Mouse (Mus musculus): Measurements from ENCODE around the gene Hps6. TPM values are rescaled to one million over a fixed set of nuclear protein-coding genes. Genes with fewer than 3 reads are reported as not detected.

Hps6 gene
- polyA plus RNA-seq, 1 experiment from 2014 or later: 2.7 TPM

GRCm38 (mm10) chr19:46016023-46016422, 12.7 kb downstream of the Hps6 start:
- DNase-seq (ENCODE audit: low spot score) (no peak), ATAC-seq (ENCODE audit: insufficient number of reproducible peaks, low FRiP score, low TSS enrichment, low read depth) (no peak)
- Histone ChIP-seq H3K9me3 (ENCODE audit: control insufficient read depth, low read length) (no peaks in the 10 kb centered on the region), H3K9ac (ENCODE audit: low read length) (no peak overlapping the region), H3K36me3 (ENCODE audit: control insufficient read depth, insufficient read depth, low read length) (no peaks in the 10 kb centered on the region), H3K4me1 (ENCODE audit: control insufficient read depth, insufficient read depth, low read length) (no peaks in the 10 kb centered on the region), H3K4me2 (ENCODE audit: low read depth, severe bottlenecking) (no peak overlapping the region), H3K27me3 (ENCODE audit: control insufficient read depth, insufficient read depth, low read length) (no peaks in the 10 kb centered on the region), H3K27ac (replicated peaks; ENCODE audit: low read depth, low read length) (no peak overlapping the region), H3K4me3 (ENCODE audit: low read depth, low read length) (no peak overlapping the region)
- 77% methylated on average over 2 of the region's 2 CpGs for WGBS

- WGBS: 83% methylated on average over 6 of the region's 6 CpGs
- Histone ChIP-seq H3K4me1 (ENCODE audit: control insufficient read depth, insufficient read depth, low read length) (no peaks in the 10 kb centered on the region), H3K4me3 (ENCODE audit: low read depth, low read length) (no peak overlapping the region), H3K9me3 (ENCODE audit: control insufficient read depth, low read length) (no peaks in the 10 kb centered on the region), H3K27ac (replicated peaks; ENCODE audit: low read depth, low read length) (no peak overlapping the region), H3K36me3 (ENCODE audit: control insufficient read depth, insufficient read depth, low read length) (no peaks in the 10 kb centered on the region), H3K27me3 (ENCODE audit: control insufficient read depth, insufficient read depth, low read length) (no peaks in the 10 kb centered on the region), H3K9ac (ENCODE audit: low read length) (no peak overlapping the region), H3K4me2 (ENCODE audit: low read depth, severe bottlenecking) (no peak overlapping the region)
- DNase-seq (ENCODE audit: low spot score) (no peak), ATAC-seq (ENCODE audit: insufficient number of reproducible peaks, low FRiP score, low TSS enrichment, low read depth) (no peak)
These were observed 21.7 kb downstream of the Hps6 start for GRCm38 (mm10) chr19:46024959-46025358.

DNA sequence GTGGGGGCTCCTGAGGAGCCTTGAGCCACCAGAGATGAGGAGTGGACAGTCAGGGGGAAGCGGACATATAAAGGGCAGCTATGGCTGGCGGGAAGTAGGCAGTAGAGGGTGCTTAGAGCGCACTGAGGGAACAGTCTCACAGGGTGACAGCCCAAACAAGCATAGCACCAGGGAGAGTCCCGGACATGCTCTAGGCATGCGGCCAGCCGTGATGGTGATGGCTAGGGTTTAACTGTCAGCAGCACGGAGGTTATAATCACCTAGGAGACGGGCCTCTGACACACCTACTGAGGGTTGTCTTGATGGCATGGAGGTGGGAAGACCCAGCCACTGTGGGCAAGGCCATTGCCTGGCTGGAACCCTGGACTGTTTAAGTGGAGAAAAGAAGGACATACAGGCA, 23.3 kb downstream of the Hps6 start:
- no peak for ATAC-seq (ENCODE audit: insufficient number of reproducible peaks, low FRiP score, low TSS enrichment, low read depth)
- no peak overlapping the region for H3K4me3 ChIP-seq (ENCODE audit: low read depth, low read length)
- no peaks in the 10 kb centered on the region for H3K4me1 ChIP-seq (ENCODE audit: control insufficient read depth, insufficient read depth, low read length)
- no peak overlapping the region for H3K4me2 ChIP-seq (ENCODE audit: low read depth, severe bottlenecking)
- H3K9ac ChIP-seq (ENCODE audit: low read length): no peak overlapping the region
- 65% methylated on average over 8 of the region's 8 CpGs for WGBS
- H3K36me3 ChIP-seq (ENCODE audit: control insufficient read depth, insufficient read depth, low read length): peaks cover 3% of the 10 kb centered on the region; the same call in 1 of the 2 replicates
- no peaks in the 10 kb centered on the region for H3K9me3 ChIP-seq (ENCODE audit: control insufficient read depth, low read length)
- DNase-seq (ENCODE audit: low spot score): no peak
- H3K27me3 ChIP-seq (ENCODE audit: control insufficient read depth, insufficient read depth, low read length): no peaks in the 10 kb centered on the region
- 0 out of 2 replicates have a peak overlapping the region, but pooled peaks have one; percentile 21 for H3K27ac ChIP-seq (replicated peaks; ENCODE audit: low read depth, low read length)

- no peak for ATAC-seq (ENCODE audit: insufficient number of reproducible peaks, low FRiP score, low TSS enrichment, low read depth)
These were observed 25.5 kb downstream of the Hps6 start for GRCm38 (mm10) chr19:46028747-46029320.

DNA sequence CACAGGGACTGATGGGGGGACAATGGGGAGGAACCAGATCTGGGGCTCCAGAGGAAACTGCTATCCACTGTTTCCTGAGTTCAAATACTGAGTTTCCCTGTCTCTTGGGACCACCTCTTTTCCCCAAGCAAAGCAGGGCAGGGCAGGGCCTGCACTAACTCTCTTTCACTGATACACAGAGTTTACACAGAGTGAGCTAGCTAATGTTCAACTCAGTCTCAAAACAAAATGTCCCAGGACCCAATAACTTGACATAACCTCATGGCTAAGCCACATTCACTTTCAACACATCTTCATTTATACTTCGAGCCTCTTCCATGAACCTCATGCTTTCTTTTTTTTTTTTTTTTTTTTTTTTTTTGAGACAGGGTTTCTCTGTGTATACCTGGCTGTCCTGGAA, 26.3 kb downstream of the Hps6 start:
- H3K9me3 ChIP-seq (ENCODE audit: control insufficient read depth, low read length): no peaks in the 10 kb centered on the region
- H3K9ac ChIP-seq (ENCODE audit: low read length): no peak overlapping the region
- no peak overlapping the region for H3K4me2 ChIP-seq (ENCODE audit: low read depth, severe bottlenecking)
- no peak overlapping the region for H3K27ac ChIP-seq (replicated peaks; ENCODE audit: low read depth, low read length)
- H3K4me1 ChIP-seq (ENCODE audit: control insufficient read depth, insufficient read depth, low read length): no peaks in the 10 kb centered on the region
- H3K4me3 ChIP-seq (ENCODE audit: low read depth, low read length): no peak overlapping the region
- DNase-seq (ENCODE audit: low spot score): no peak
- no peaks in the 10 kb centered on the region for H3K27me3 ChIP-seq (ENCODE audit: control insufficient read depth, insufficient read depth, low read length)
- peaks cover 29% of the 10 kb centered on the region for H3K36me3 ChIP-seq (ENCODE audit: control insufficient read depth, insufficient read depth, low read length)
- 96% methylated on average over 1 of the region's 1 CpGs for WGBS
- no peak for ATAC-seq (ENCODE audit: insufficient number of reproducible peaks, low FRiP score, low TSS enrichment, low read depth)

More at GRCm38 (mm10) chr19:46028747-46029320, 25.5 kb downstream of the Hps6 start:
- no peak overlapping the region for H3K9ac ChIP-seq (ENCODE audit: low read length)
- H3K9me3 ChIP-seq (ENCODE audit: control insufficient read depth, low read length): no peaks in the 10 kb centered on the region
- DNase-seq (ENCODE audit: low spot score): no peak
- H3K36me3 ChIP-seq (ENCODE audit: control insufficient read depth, insufficient read depth, low read length): peaks cover 21% of the 10 kb centered on the region; the same call in 1 of the 2 replicates
- 76% methylated on average over 11 of the region's 11 CpGs for WGBS
- H3K27me3 ChIP-seq (ENCODE audit: control insufficient read depth, insufficient read depth, low read length): no peaks in the 10 kb centered on the region
- H3K4me3 ChIP-seq (ENCODE audit: low read depth, low read length): no peak overlapping the region
- no peak overlapping the region for H3K4me2 ChIP-seq (ENCODE audit: low read depth, severe bottlenecking)
- no peaks in the 10 kb centered on the region for H3K4me1 ChIP-seq (ENCODE audit: control insufficient read depth, insufficient read depth, low read length)
- H3K27ac ChIP-seq (replicated peaks; ENCODE audit: low read depth, low read length): no peak overlapping the region

DNA sequence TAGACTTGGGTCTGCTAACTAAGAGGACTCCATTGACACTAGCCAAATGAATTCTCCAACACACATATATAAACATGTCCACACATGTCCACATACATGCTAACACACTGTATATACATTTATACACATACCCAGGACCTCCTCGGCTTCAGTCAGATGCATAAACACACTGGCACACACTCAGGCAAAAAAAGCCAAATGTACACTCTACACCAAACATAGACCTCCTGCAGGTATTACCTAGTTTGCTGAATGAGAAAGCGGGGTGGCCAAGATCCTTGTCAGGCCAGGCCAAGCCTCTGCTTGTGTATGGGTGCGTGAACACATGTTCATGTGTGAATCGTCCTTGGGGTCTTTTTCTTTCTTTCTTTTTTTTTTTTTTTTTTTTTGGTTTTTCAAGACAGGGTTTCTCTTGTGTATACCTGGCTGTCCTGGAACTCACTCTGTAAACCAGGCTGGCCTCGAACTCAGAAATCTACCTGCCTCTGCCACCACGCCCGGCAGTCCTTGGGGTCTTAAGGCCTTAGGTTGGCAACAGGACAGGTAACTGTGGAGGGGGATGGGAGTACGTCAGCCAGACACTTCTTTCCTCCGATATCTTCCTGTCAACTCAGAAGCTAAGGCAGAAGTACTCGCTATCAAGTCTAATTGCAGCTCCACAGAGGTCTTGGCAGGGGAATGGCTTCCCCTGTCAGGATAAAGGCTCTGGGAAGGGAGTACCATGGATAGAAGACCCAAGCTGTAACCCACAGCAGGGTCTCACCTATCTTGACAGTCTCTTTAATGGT, 27.1 kb downstream of the Hps6 start:
- Histone ChIP-seq H3K4me2 (ENCODE audit: low read depth, severe bottlenecking) (no peak overlapping the region), H3K4me1 (ENCODE audit: control insufficient read depth, insufficient read depth, low read length) (no peaks in the 10 kb centered on the region), H3K27me3 (ENCODE audit: control insufficient read depth, insufficient read depth, low read length) (no peaks in the 10 kb centered on the region), H3K4me3 (ENCODE audit: low read depth, low read length) (no peak overlapping the region), H3K27ac (replicated peaks; ENCODE audit: low read depth, low read length) (no peak overlapping the region), H3K9ac (ENCODE audit: low read length) (no peak overlapping the region), H3K36me3 (ENCODE audit: control insufficient read depth, insufficient read depth, low read length) (peaks cover 37% of the 10 kb centered on the region), H3K9me3 (ENCODE audit: control insufficient read depth, low read length) (no peaks in the 10 kb centered on the region)
- DNase-seq (ENCODE audit: low spot score) (no peak), ATAC-seq (ENCODE audit: insufficient number of reproducible peaks, low FRiP score, low TSS enrichment, low read depth) (no peak)
- WGBS: 95% methylated on average over 10 of the region's 10 CpGs

- Histone ChIP-seq H3K36me3 (ENCODE audit: control insufficient read depth, insufficient read depth, low read length) (peaks cover 47% of the 10 kb centered on the region), H3K9me3 (ENCODE audit: control insufficient read depth, low read length) (no peaks in the 10 kb centered on the region), H3K9ac (ENCODE audit: low read length) (no peak overlapping the region), H3K27me3 (ENCODE audit: control insufficient read depth, insufficient read depth, low read length) (no peaks in the 10 kb centered on the region), H3K27ac (replicated peaks; ENCODE audit: low read depth, low read length) (no peak overlapping the region), H3K4me2 (ENCODE audit: low read depth, severe bottlenecking) (no peak overlapping the region), H3K4me3 (ENCODE audit: low read depth, low read length) (no peak overlapping the region), H3K4me1 (ENCODE audit: control insufficient read depth, insufficient read depth, low read length) (no peaks in the 10 kb centered on the region; the same call in none of the 2 replicates)
- 83% methylated on average over 9 of the region's 9 CpGs for WGBS
- DNase-seq (ENCODE audit: low spot score) (no peak), ATAC-seq (ENCODE audit: insufficient number of reproducible peaks, low FRiP score, low TSS enrichment, low read depth) (no peak)
These were observed 28.6 kb downstream of the Hps6 start for GRCm38 (mm10) chr19:46031689-46032432.

DNA sequence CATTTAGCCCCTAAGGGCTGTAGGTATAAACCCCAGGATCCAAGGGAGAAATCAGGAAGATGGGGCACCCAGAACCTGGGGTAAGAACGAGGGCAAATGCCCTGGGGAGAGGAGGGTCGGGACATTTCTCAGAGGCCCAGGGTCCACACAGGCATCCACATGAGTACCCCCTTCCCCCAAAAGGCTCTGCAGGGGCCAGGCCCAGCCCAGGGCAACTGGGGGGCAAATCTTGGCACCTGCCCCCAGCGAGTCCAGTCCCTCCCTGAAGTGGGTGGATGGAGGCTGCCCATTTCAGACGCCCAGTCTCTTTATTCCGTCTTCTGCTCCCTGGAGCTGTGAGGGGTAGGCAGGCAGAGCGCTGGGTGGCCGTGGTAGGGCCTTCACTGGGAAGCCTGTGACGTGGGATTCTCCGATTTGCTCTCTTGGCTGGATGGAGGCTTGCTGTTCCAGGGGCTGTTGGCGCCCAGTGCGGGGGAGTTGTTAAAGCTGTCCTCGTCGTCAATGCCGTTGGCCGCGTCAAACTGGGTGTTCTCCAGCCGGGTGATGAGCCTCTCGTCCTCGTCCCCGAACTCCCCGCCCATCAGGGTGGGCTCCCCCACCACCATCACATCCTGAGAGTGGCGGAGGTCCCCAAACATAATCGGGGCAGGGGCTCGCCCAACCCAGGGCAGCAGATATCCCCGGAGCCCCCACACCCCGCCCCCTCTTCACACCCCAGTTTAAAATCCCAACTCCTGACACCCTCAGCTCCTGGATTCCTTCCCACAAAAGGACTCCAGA, 29.6 kb downstream of the Hps6 start:
- Histone ChIP-seq H3K4me1 (ENCODE audit: control insufficient read depth, insufficient read depth, low read length) (peaks cover 10% of the 10 kb centered on the region), H3K27ac (replicated peaks; ENCODE audit: low read depth, low read length) (no peak overlapping the region), H3K4me2 (ENCODE audit: low read depth, severe bottlenecking) (no peak overlapping the region), H3K36me3 (ENCODE audit: control insufficient read depth, insufficient read depth, low read length) (peaks cover 47% of the 10 kb centered on the region), H3K4me3 (ENCODE audit: low read depth, low read length) (no peak overlapping the region), H3K27me3 (ENCODE audit: control insufficient read depth, insufficient read depth, low read length) (no peaks in the 10 kb centered on the region), H3K9me3 (ENCODE audit: control insufficient read depth, low read length) (no peaks in the 10 kb centered on the region), H3K9ac (ENCODE audit: low read length) (no peak overlapping the region)
- no peak for ATAC-seq (ENCODE audit: insufficient number of reproducible peaks, low FRiP score, low TSS enrichment, low read depth)
- 84% methylated on average over 21 of the region's 26 CpGs for WGBS
- DNase-seq (ENCODE audit: low spot score): no peak
